ENCODE assay signal across 27 mouse cellular contexts in genomic region chr19:42726766-42727165, GRCm38 (mm10). TPM values are rescaled to one million over a fixed set of nuclear protein-coding genes. Genes with fewer than 3 reads are reported as not detected.
A peak's percentile ranks its signal among the peaks of the same experiment; 100 is the strongest.
DNase-seq lines count a peak whose midpoint lies in the region; ATAC-seq lines count a peak whose summit lies in the region.
"Had no signal": no experiment of that assay in that cellular context is flagged by ENCODE, and none has a peak within 500 bp of the region (broad histone marks: within the 10 kb centered on the region; RNA-seq: fewer than 3 reads in every experiment).

No protein-coding gene starts in this region.

- no peak for ATAC-seq in kidney, embryonic 16.5 days (ENCODE audit: low FRiP score, low TSS enrichment)
- no peak for ATAC-seq in megakaryocyte, adult 5-6 weeks (ENCODE audit: poor library complexity, severe bottlenecking)
- no peak for ATAC-seq in liver, embryonic 11.5 days (replicated peaks; ENCODE audit: low FRiP score)
- ATAC-seq: activated CD4-positive, CD25-positive, alpha-beta regulatory T cell, adult 4 months; forebrain, embryonic 15.5 days; midbrain, embryonic 13.5 days had no signal

- 74% methylated on average over 10 of the region's 10 CpGs for WGBS in kidney, embryonic 16.5 days
- 88% methylated on average over 10 of the region's 10 CpGs for WGBS in liver, embryonic 11.5 days

- H3K27ac ChIP-seq in kidney, embryonic 16.5 days (ENCODE audit: low read length) = peak overlapping the region; percentile 37; the same call in 1 of the 2 replicates
- H3K27ac ChIP-seq in liver, embryonic 11.5 days (ENCODE audit: low read depth, low read length) = no peak overlapping the region
- H3K27ac ChIP-seq: embryonic facial prominence, embryonic 13.5 days; forebrain, embryonic 10.5 days; forebrain, embryonic 15.5 days; gastrocnemius, adult 2 months; heart, adult 2 months; hindbrain, embryonic 15.5 days; liver, embryonic 15.5 days; midbrain, embryonic 13.5 days had no signal

- H3K4me3 ChIP-seq in kidney, embryonic 16.5 days (ENCODE audit: low read length) = no peak overlapping the region
- no peak overlapping the region for H3K4me3 ChIP-seq in liver, embryonic 11.5 days (ENCODE audit: low read depth, low read length)
- H3K4me3 ChIP-seq: embryonic facial prominence, embryonic 13.5 days; forebrain, embryonic 10.5 days; forebrain, embryonic 15.5 days; gastrocnemius, adult 2 months; heart, adult 2 months; heart, embryonic 12.5 days; hindbrain, embryonic 15.5 days; liver, embryonic 15.5 days; megakaryocyte, embryonic 14.5 days; midbrain, embryonic 13.5 days had no signal

- H3K4me2 ChIP-seq in kidney, embryonic 16.5 days (replicated peaks; ENCODE audit: low read depth, low read length) = no peak overlapping the region
- no peak overlapping the region for H3K4me2 ChIP-seq in liver, embryonic 11.5 days
- H3K4me2 ChIP-seq: embryonic facial prominence, embryonic 13.5 days; forebrain, embryonic 15.5 days; heart, embryonic 12.5 days; hindbrain, embryonic 15.5 days; liver, embryonic 15.5 days; lung, embryonic 14.5 days; midbrain, embryonic 13.5 days had no signal

- H3K27me3 ChIP-seq in kidney, embryonic 16.5 days (ENCODE audit: insufficient read depth, low read length) = no peaks in the 10 kb centered on the region
- no peaks in the 10 kb centered on the region for H3K27me3 ChIP-seq in liver, embryonic 11.5 days (replicated peaks; ENCODE audit: control insufficient read depth, insufficient read depth, low read length)
- H3K27me3 ChIP-seq: embryonic facial prominence, embryonic 13.5 days; forebrain, embryonic 15.5 days; heart, embryonic 12.5 days; hindbrain, embryonic 15.5 days; liver, embryonic 15.5 days; midbrain, embryonic 13.5 days had no signal

- no peaks in the 10 kb centered on the region for H3K36me3 ChIP-seq in kidney, embryonic 16.5 days (ENCODE audit: insufficient read depth, low read length)
- H3K36me3 ChIP-seq in liver, embryonic 11.5 days (ENCODE audit: control insufficient read depth, insufficient read depth, low read length) = no peaks in the 10 kb centered on the region
- H3K36me3 ChIP-seq: embryonic facial prominence, embryonic 13.5 days; forebrain, embryonic 10.5 days; forebrain, embryonic 15.5 days; heart, embryonic 12.5 days; hindbrain, embryonic 15.5 days; liver, embryonic 15.5 days; midbrain, embryonic 13.5 days had no signal

- peaks cover 32% of the 10 kb centered on the region for H3K4me1 ChIP-seq in kidney, embryonic 16.5 days (ENCODE audit: insufficient read depth, low read length)
- H3K4me1 ChIP-seq in liver, embryonic 11.5 days (replicated peaks; ENCODE audit: control insufficient read depth, insufficient read depth, low read length) = 0 out of 2 replicates have a peak, but pooled peaks cover 7% of the 10 kb centered on the region
- H3K4me1 ChIP-seq: embryonic facial prominence, embryonic 13.5 days; forebrain, embryonic 10.5 days; hindbrain, embryonic 15.5 days; midbrain, embryonic 13.5 days had no signal

- no peak for DNase-seq in kidney, postnatal 4 days
- peak; percentile 81 for DNase-seq in cerebellum, adult 11-12 months
- DNase-seq in cerebellum, adult 8-10 months = peak; percentile 64
- DNase-seq in cerebellum, postnatal 25 days = peak; percentile 77 to 80
- DNase-seq in liver, embryonic 11.5 days (ENCODE audit: low spot score) = no peak
- no peak for DNase-seq in lung, postnatal 4 days
- DNase-seq: B cell, adult 2 months; gastrocnemius, adult 2 months; gastrocnemius, postnatal 36 days; heart, adult 2 months; kidney, adult 2 months; kidney, postnatal 36 days; liver; lung, embryonic 14.5 days; right cerebral cortex, postnatal 25 days had no signal

- H3K9me3 ChIP-seq in kidney, embryonic 16.5 days (ENCODE audit: low read length) = no peaks in the 10 kb centered on the region
- no peaks in the 10 kb centered on the region for H3K9me3 ChIP-seq in liver, embryonic 11.5 days (ENCODE audit: control insufficient read depth, low read length)
- H3K9me3 ChIP-seq: embryonic facial prominence, embryonic 13.5 days; forebrain, embryonic 10.5 days; forebrain, embryonic 15.5 days; heart, embryonic 12.5 days; hindbrain, embryonic 15.5 days; liver, embryonic 15.5 days; megakaryocyte, embryonic 14.5 days; midbrain, embryonic 13.5 days had no signal

- no peak overlapping the region for H3K9ac ChIP-seq in kidney, embryonic 16.5 days (replicated peaks; ENCODE audit: low read length)
- H3K9ac ChIP-seq in liver, embryonic 11.5 days (ENCODE audit: low read depth, low read length) = no peak overlapping the region
- H3K9ac ChIP-seq: embryonic facial prominence, embryonic 13.5 days; forebrain, embryonic 15.5 days; heart, embryonic 12.5 days; hindbrain, embryonic 15.5 days; liver, embryonic 15.5 days; lung, embryonic 14.5 days; midbrain, embryonic 13.5 days had no signal

RNA-seq across cellular contexts. Expression of gene Pyroxd2, which starts 25.8 kb away (rescaled TPM):
- 9.7 and 9.9 TPM in 2 replicates for polyA plus RNA-seq in kidney, embryonic 16.5 days (2015; fragmentation: Nextera tagmentation; extraction: Ambion mirVana)
- 0.98 and 1.5 TPM in 2 replicates for total RNA-seq in megakaryocyte, adult 5-6 weeks (2015)
- 0.40 and 2.0 TPM in 2 replicates for total RNA-seq in megakaryocyte, adult 5-6 weeks (2017)
- polyA plus RNA-seq in liver, embryonic 11.5 days (2014; fragmentation: Nextera tagmentation; extraction: Ambion mirVana) = 1.1 and 1.2 TPM in 2 replicates
- total RNA-seq: hematopoietic stem cell, adult 5-6 weeks had no signal

RNA-seq across cellular contexts. Expression of gene Hps1, which starts 53.0 kb away (rescaled TPM):
- polyA plus RNA-seq in kidney, embryonic 16.5 days (2015; fragmentation: Nextera tagmentation; extraction: Ambion mirVana) = 16.8 and 16.9 TPM in 2 replicates
- 10.5 and 14.2 TPM in 2 replicates for total RNA-seq in megakaryocyte, adult 5-6 weeks (2015)
- total RNA-seq in megakaryocyte, adult 5-6 weeks (2017) = 14.3 and 23.3 TPM in 2 replicates
- polyA plus RNA-seq in liver, embryonic 11.5 days (2014; fragmentation: Nextera tagmentation; extraction: Ambion mirVana) = 19.5 and 20.8 TPM in 2 replicates

Comparison
In these comparisons a context has a peak if more than half of its experiments do, and no peak if none do; other contexts are left out.
1. DNase-seq: peak in cerebellum, adult 11-12 months (single experiment), cerebellum, adult 8-10 months (single experiment) and cerebellum, postnatal 25 days (2 of 2); none in kidney, postnatal 4 days (0 of 2), liver, embryonic 11.5 days (single experiment) and lung, postnatal 4 days (0 of 2).